In the genomic region with DNA sequence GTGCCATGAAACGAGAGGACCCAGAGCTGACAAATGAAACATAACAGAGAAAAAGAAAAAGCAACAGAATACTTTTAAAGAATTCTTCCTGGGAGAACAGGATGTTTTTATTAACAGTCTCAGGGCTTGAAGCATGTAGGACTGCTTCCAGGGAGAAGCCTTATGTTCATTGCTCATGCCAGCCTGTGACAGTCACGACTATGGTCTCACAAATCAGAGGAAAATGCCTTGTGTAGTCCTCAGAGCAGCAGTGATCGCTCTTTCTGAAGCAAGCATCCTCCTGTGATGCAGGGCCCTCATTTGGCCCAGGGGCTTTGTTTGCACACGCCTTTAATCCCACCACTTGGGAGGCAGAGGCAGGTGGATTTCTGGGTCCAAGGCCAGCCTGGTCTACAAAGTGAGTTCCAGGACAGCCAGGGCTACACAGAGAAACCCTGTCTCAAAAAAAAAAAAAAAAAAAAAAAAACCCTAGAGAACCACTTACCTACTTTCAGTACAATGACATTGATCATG, we compare ENCODE assay signal across 18 mouse cellular contexts.
DNase-seq lines count a peak whose midpoint lies in the region; ATAC-seq lines count a peak whose summit lies in the region.
"Had no signal": no experiment of that assay in that cellular context is flagged by ENCODE, and none has a peak within 500 bp of the region (broad histone marks: within the 10 kb centered on the region; RNA-seq: fewer than 3 reads in every experiment).

No protein-coding gene starts in this region.

- no peaks in the 10 kb centered on the region for H3K27me3 ChIP-seq in liver, embryonic 12.5 days (replicated peaks)
- H3K27me3 ChIP-seq: embryonic facial prominence, embryonic 15.5 days had no signal

- no peaks in the 10 kb centered on the region for H3K9me3 ChIP-seq in liver, embryonic 12.5 days (replicated peaks)
- H3K9me3 ChIP-seq: embryonic facial prominence, embryonic 15.5 days; heart, embryonic 10.5 days; limb, embryonic 10.5 days; midbrain, embryonic 10.5 days had no signal

- H3K36me3 ChIP-seq in liver, embryonic 12.5 days, result no peaks in the 10 kb centered on the region
- H3K36me3 ChIP-seq: embryonic facial prominence, embryonic 15.5 days; heart, embryonic 10.5 days; limb, embryonic 10.5 days; midbrain, embryonic 10.5 days had no signal

- H3K4me3 ChIP-seq in liver, embryonic 12.5 days, result no peak overlapping the region
- H3K4me3 ChIP-seq: embryonic facial prominence, embryonic 15.5 days; heart, embryonic 10.5 days; limb, embryonic 10.5 days; midbrain, embryonic 10.5 days had no signal

- intact Hi-C loops in left cerebral cortex, postnatal 25 days (cut with DNase I), result loop anchor here (5.0 kb wide), 1 partner anchor 38 kb away; no protein-coding TSS in a partner anchor

- no peaks in the 10 kb centered on the region for H3K4me1 ChIP-seq in liver, embryonic 12.5 days
- H3K4me1 ChIP-seq: embryonic facial prominence, embryonic 15.5 days; heart, embryonic 10.5 days; limb, embryonic 10.5 days; midbrain, embryonic 10.5 days had no signal

- WGBS in liver, embryonic 12.5 days (ENCODE audit: insufficient replicate concordance), result 53% methylated on average over 4 of the region's 4 CpGs

- ATAC-seq in liver, embryonic 12.5 days, result no peak
- ATAC-seq: inflammation-experienced regulatory T-cells, adult 6 months had no signal

- H3K9ac ChIP-seq in liver, embryonic 12.5 days, result no peak overlapping the region
- H3K9ac ChIP-seq: embryonic facial prominence, embryonic 15.5 days; liver, embryonic 14.5 days had no signal

- DNase-seq in frontal cortex, adult 2 months (ENCODE audit: extremely low spot score in 1 of 2, low spot score in 1 of 2), result peak; percentile 61 to 68
- DNase-seq in frontal cortex, postnatal 10 days (ENCODE audit: low spot score in 2 of 2), result no peak
- DNase-seq in cerebellum, adult 18-20 months, result peak; percentile 66 to 78
- peak; percentile 53 to 76 for DNase-seq in layer of hippocampus, adult 18-20 months (ENCODE audit: low spot score in 2 of 2)
- peak; percentile 46 to 89 for DNase-seq in left cerebral cortex, postnatal 25 days (ENCODE audit: low spot score in 2 of 2)
- DNase-seq in natural killer cell, adult 2 months (ENCODE audit: low spot score in 2 of 2), result no peak
- DNase-seq in Muller cell, postnatal 12 days (ENCODE audit: inconsistent ontology term), result no peak
- DNase-seq: adrenal gland, postnatal 36 days; heart, postnatal 36 days; lung, postnatal 10 days had no signal

- H3K27ac ChIP-seq in liver, embryonic 12.5 days, result no peak overlapping the region
- H3K27ac ChIP-seq: embryonic facial prominence, embryonic 15.5 days; heart, embryonic 10.5 days; kidney, postnatal 0 days; limb, embryonic 10.5 days; liver, embryonic 14.5 days; midbrain, embryonic 10.5 days had no signal

- no peak overlapping the region for H3K4me2 ChIP-seq in liver, embryonic 12.5 days
- H3K4me2 ChIP-seq: embryonic facial prominence, embryonic 15.5 days had no signal

Comparison
In these comparisons a context has a peak if more than half of its experiments do, and no peak if none do; other contexts are left out.
1. DNase-seq: peak in frontal cortex, adult 2 months (2 of 2), cerebellum, adult 18-20 months (2 of 2), layer of hippocampus, adult 18-20 months (2 of 2) and left cerebral cortex, postnatal 25 days (2 of 2); none in frontal cortex, postnatal 10 days (0 of 2), natural killer cell, adult 2 months (0 of 2) and Muller cell, postnatal 12 days (single experiment).